Mouse (Mus musculus) kidney, adult 2 months (tissue): ENCODE results near the gene Rilpl1.

Experiments
- CTCF ChIP-seq: fragments of 200-500 bp; conservative IDR thresholded peaks from 2 replicates; pipeline ENCODE4 v1.5.1; 2011; ENCODE audit warnings: low read depth, mild to moderate bottlenecking, control low read depth, low read length, moderate library complexity, mixed read lengths; ENCODE audit not compliant: insufficient read depth, insufficient read length
- POLR2A ChIP-seq: fragments of 200-500 bp; IDR thresholded peaks from one replicate; pipeline ENCODE4 v1.6.1; 2011; ENCODE audit warnings: low read depth, low read length, control low read depth

DNA sequence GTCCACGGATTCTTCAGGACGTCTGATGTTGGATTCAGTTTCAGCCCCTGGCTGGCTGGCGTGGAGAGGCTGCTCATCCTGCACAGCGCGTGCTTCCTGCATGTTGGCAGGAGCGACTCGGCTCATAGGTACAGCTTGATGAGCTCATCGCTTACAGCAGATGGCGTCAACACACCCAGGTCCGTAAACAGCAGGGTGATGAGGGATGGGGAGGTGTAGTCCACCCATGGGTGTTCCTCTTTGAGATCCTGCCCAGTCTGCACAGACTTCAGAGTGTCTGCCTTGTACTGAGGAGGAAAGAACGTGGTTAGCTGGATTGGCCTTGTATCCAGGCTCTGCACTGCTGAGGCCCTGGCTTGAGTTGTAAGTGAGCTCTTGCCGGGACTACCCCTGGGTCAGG is 39.9 kb upstream of the Rilpl1 start:
- TF ChIP-seq CTCF (no peak), POLR2A (no peak)
